Mouse (Mus musculus): ENCODE measurements around the gene Tent5c. TPM values are rescaled to one million over a fixed set of nuclear protein-coding genes. Genes with fewer than 3 reads are reported as not detected.

Tent5c gene
- polyA plus RNA-seq, 1 experiment = 6.7 TPM

GRCm38 (mm10) chr3:100466551-100466950, 22.6 kb downstream of the Tent5c start:
- TF ChIP-seq GATA1 (IDR thresholded peaks at IDR 0.05; ENCODE audit: low read length) = no peak

- no peak for TF ChIP-seq GATA1 (IDR thresholded peaks at IDR 0.05; ENCODE audit: low read length)
Observed at GRCm38 (mm10) chr3:100464596-100464995, 24.5 kb downstream of the Tent5c start.

- no peak for TF ChIP-seq GATA1 (IDR thresholded peaks at IDR 0.05; ENCODE audit: low read length)
Observed at GRCm38 (mm10) chr3:100463959-100464265, 25.2 kb downstream of the Tent5c start.

GRCm38 (mm10) chr3:100463160-100463958, 25.8 kb downstream of the Tent5c start:
- TF ChIP-seq GATA1 (IDR thresholded peaks at IDR 0.05; ENCODE audit: low read length) = no peak

- no peak for TF ChIP-seq GATA1 (IDR thresholded peaks at IDR 0.05; ENCODE audit: low read length)
Observed at GRCm38 (mm10) chr3:100462235-100463083, 26.7 kb downstream of the Tent5c start.

GRCm38 (mm10) chr3:100460510-100460909, 28.6 kb downstream of the Tent5c start:
- no peak for TF ChIP-seq GATA1 (IDR thresholded peaks at IDR 0.05; ENCODE audit: low read length)

- no peak for TF ChIP-seq GATA1 (IDR thresholded peaks at IDR 0.05; ENCODE audit: low read length)
Observed at GRCm38 (mm10) chr3:100443798-100444500, 45.2 kb downstream of the Tent5c start.

- TF ChIP-seq GATA1 (IDR thresholded peaks at IDR 0.05; ENCODE audit: low read length) = no peak
Observed at GRCm38 (mm10) chr3:100442499-100442898, 46.6 kb downstream of the Tent5c start.

GRCm38 (mm10) chr3:100440754-100441153, 48.4 kb downstream of the Tent5c start:
- TF ChIP-seq GATA1 (IDR thresholded peaks at IDR 0.05; ENCODE audit: low read length) = no peak

GRCm38 (mm10) chr3:100440009-100440408, 49.1 kb downstream of the Tent5c start:
- no peak for TF ChIP-seq GATA1 (IDR thresholded peaks at IDR 0.05; ENCODE audit: low read length)

GRCm38 (mm10) chr3:100439088-100439487, 50.0 kb downstream of the Tent5c start:
- no peak for TF ChIP-seq GATA1 (IDR thresholded peaks at IDR 0.05; ENCODE audit: low read length)

- peak; percentile 87 for TF ChIP-seq GATA1 (IDR thresholded peaks at IDR 0.05; ENCODE audit: low read length)
Observed at GRCm38 (mm10) chr3:100438461-100439002, 50.6 kb downstream of the Tent5c start.

- TF ChIP-seq GATA1 (IDR thresholded peaks at IDR 0.05; ENCODE audit: low read length) = peak; percentile 56
Observed at GRCm38 (mm10) chr3:100436756-100437155, 52.4 kb downstream of the Tent5c start.

- TF ChIP-seq GATA1 (IDR thresholded peaks at IDR 0.05; ENCODE audit: low read length) = no peak
Observed at GRCm38 (mm10) chr3:100431705-100432104, 57.4 kb downstream of the Tent5c start.

- TF ChIP-seq GATA1 (IDR thresholded peaks at IDR 0.05; ENCODE audit: low read length) = no peak
Observed at GRCm38 (mm10) chr3:100430731-100431130, 58.4 kb downstream of the Tent5c start.

- no peak for TF ChIP-seq GATA1 (IDR thresholded peaks at IDR 0.05; ENCODE audit: low read length)
Observed at GRCm38 (mm10) chr3:100430101-100430500, 59.0 kb downstream of the Tent5c start.

All from G1E-ER4 (cell line).